Mouse (Mus musculus): ENCODE results near the gene Gfod2. TPM values are rescaled to one million over a fixed set of nuclear protein-coding genes. Genes with fewer than 3 reads are reported as not detected.
A peak's percentile ranks its signal among the peaks of the same experiment; 100 is the strongest.

Gfod2 gene
- total RNA-seq, 2 experiments from 2014 or later = 8.3 to 11.6 TPM

DNA sequence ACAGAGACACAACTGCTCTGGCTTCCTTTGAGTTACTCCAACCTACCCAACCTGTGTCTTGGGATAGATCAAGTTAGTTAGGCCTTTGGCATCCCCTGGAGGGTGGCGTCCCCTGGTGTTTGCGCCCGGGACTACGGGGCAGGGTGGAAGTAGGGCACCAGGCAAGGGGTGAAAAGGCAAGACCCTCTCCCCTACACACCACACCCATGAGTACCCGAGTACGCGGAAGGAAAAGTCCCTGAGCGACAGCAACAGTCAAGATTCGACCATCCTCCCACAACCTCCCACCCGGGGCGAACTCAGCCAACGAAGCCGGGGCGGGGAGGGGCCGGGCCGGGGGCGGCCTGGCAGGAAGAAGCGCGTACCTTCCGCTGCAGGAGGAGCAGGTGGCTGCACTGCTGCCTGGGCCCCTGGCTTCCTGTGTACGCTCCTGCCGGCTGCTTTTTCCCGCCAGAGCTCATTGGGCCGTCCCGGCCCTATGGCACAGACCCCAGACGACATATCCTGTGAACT is 72.6 kb downstream of the Gfod2 start, which contains the start of gene Carmil2:
TSS of gene Carmil2 (plus strand) at position 479 of the 513 bp plus-strand sequence.
- DNase-seq (ENCODE audit: low spot score in 2 of 2) = peak in 1 of 2 experiments; percentile 53

GRCm38 (mm10) chr8:105685325-105685724 is 73.1 kb downstream of the Gfod2 start:
- no peak for DNase-seq (ENCODE audit: low spot score in 2 of 2)

DNA sequence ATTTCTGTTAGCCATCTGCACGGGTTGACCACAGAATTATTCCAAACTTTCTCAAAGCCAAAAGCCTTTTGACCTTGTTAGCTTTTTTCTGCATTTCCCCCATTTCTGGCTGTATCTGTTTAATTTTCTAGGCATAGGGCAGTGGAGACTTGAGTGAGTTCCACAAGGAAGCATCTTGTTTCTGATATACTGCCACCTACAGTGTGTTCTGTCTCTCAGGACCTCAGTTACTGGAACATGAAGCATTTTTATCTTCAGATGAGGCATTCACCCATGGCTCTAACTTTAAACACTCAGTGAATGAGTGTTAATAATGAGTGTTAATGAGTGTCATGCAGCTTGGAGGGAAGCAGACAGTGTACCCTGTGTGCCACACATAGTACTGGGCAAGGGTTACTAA is 80.6 kb downstream of the Gfod2 start:
- no peak for DNase-seq (ENCODE audit: low spot score in 2 of 2)

Other genes starting within 250 kb of the Gfod2 start
- 10 to 100 TPM in 1 of 2 experiments, 1 to 10 TPM in 1; 3.7 to 15.0 TPM for gene Hsd11b2, start 239.9 kb downstream of the Gfod2 start, total RNA-seq (2021)
- gene Atp6v0d1, start 192.6 kb downstream of the Gfod2 start, total RNA-seq (2021) = 100 to 1,000 TPM; 103 to 113 TPM
- 10 to 100 TPM; 35.4 to 43.0 TPM for gene Ripor1, start 153.4 kb downstream of the Gfod2 start, total RNA-seq (2021)
- gene Ctcf, start 122.1 kb downstream of the Gfod2 start, total RNA-seq (2021) = 10 to 100 TPM; 73.8 to 94.0 TPM
- 1 to 10 TPM in 1 of 2 experiments, under 1 TPM in 1; 0.81 to 1.5 TPM for gene Agrp, start 121.3 kb downstream of the Gfod2 start, total RNA-seq (2021)
- 1 to 10 TPM; 4.5 to 4.9 TPM for gene Carmil2, start 72.4 kb downstream of the Gfod2 start, total RNA-seq (2021)
- 10 to 100 TPM; 32.2 to 36.0 TPM for gene Acd, start 57.6 kb downstream of the Gfod2 start, total RNA-seq (2021)
- gene Pard6a, start 57.5 kb downstream of the Gfod2 start, total RNA-seq (2021) = 10 to 100 TPM; 10.8 TPM
- not detected for gene 4933405L10Rik, start 51.0 kb downstream of the Gfod2 start, total RNA-seq (2021)
- gene Enkd1, start 50.5 kb downstream of the Gfod2 start, total RNA-seq (2021) = 10 to 100 TPM in 1 of 2 experiments, 1 to 10 TPM in 1; 9.8 to 11.7 TPM
- 10 to 100 TPM; 36.5 to 37.6 TPM for gene Ranbp10, start 68.7 kb upstream of the Gfod2 start, total RNA-seq (2021)
- not detected for gene Tsnaxip1, start 69.1 kb upstream of the Gfod2 start, total RNA-seq (2021)
- 10 to 100 TPM; 15.9 to 21.7 TPM for gene Cenpt, start 94.6 kb upstream of the Gfod2 start, total RNA-seq (2021)
- 10 to 100 TPM; 40.0 to 42.2 TPM for gene Thap11, start 96.5 kb upstream of the Gfod2 start, total RNA-seq (2021)
- gene Nutf2, start 101.9 kb upstream of the Gfod2 start, total RNA-seq (2021) = 10 to 100 TPM; 53.1 to 57.4 TPM
- 10 to 100 TPM; 50.3 to 51.3 TPM for gene Edc4, start 122.2 kb upstream of the Gfod2 start, total RNA-seq (2021)
- gene Nrn1l, start 134.9 kb upstream of the Gfod2 start, total RNA-seq (2021) = under 1 TPM in 1 of 2 experiments, not detected in 1; 0.90 TPM
- gene Pskh1, start 141.8 kb upstream of the Gfod2 start, total RNA-seq (2021) = 10 to 100 TPM; 44.3 to 48.7 TPM
- gene Ctrl, start 175.2 kb upstream of the Gfod2 start, total RNA-seq (2021) = 10 to 100 TPM in 1 of 2 experiments, not detected in 1; 98.9 TPM
- 10 to 100 TPM; 76.8 to 84.8 TPM for gene Psmb10, start 179.8 kb upstream of the Gfod2 start, total RNA-seq (2021)
- 10 to 100 TPM in 1 of 2 experiments, 1 to 10 TPM in 1; 2.1 to 33.5 TPM for gene Lcat, start 184.7 kb upstream of the Gfod2 start, total RNA-seq (2021)
- 10 to 100 TPM; 30.9 to 40.2 TPM for gene Slc12a4, start 207.4 kb upstream of the Gfod2 start, total RNA-seq (2021)
- gene Dpep3, start 220.8 kb upstream of the Gfod2 start, total RNA-seq (2021) = not detected
- 10 to 100 TPM; 15.0 to 15.3 TPM for gene Dus2, start 232.7 kb upstream of the Gfod2 start, total RNA-seq (2021)
- not detected for gene Dpep2nb, start 247.3 kb upstream of the Gfod2 start, total RNA-seq (2021)

All from adrenal gland, postnatal 4 days (tissue).